Mouse (Mus musculus) bone marrow, adult 2 months (tissue): ENCODE measurements around the gene Acy3. TPM values are rescaled to one million over a fixed set of nuclear protein-coding genes. Genes with fewer than 3 reads are reported as not detected.

Experiments used
- H3K27ac ChIP-seq: fragments of 200-500 bp; 2 replicates; pipeline ENCODE4 v1.5.1; 2012; ENCODE audit warnings: low read depth, mild to moderate bottlenecking, control low read depth, inconsistent platforms, low read length; ENCODE audit not compliant: control insufficient read depth, poor library complexity, insufficient read depth
- H3K4me1 ChIP-seq: fragments of 200-500 bp; 2 replicates; pipeline ENCODE4 v1.6.1; 2011; ENCODE audit warnings: low read length; ENCODE audit not compliant: control insufficient read depth, insufficient read depth
- H3K4me3 ChIP-seq: fragments of 200-500 bp; replicated peaks from 2 replicates; pipeline ENCODE3; 2011; ENCODE audit warnings: mild to moderate bottlenecking, low read depth, low read length, control low read depth; ENCODE audit not compliant: control insufficient read depth
- CTCF ChIP-seq: fragments of 200-500 bp; IDR thresholded peaks from 2 replicates; pipeline ENCODE4 v1.5.1; 2011; ENCODE audit warnings: low read length, control low read depth; ENCODE audit not compliant: control insufficient read depth, insufficient read depth
- POLR2A ChIP-seq: fragments of 200-500 bp; IDR thresholded peaks from 2 replicates; pipeline ENCODE4 v1.6.1; 2011; ENCODE audit warnings: low read depth, mild to moderate bottlenecking, control low read depth, low read length, borderline replicate concordance; ENCODE audit not compliant: control insufficient read depth
- WGBS: fragments of 180-500 bp; shearing (Covaris S2); methylation state at CpG from one replicate; pipeline ENCODE4 v1.1.7; 2018; 5-methylcytosine and 5-hydroxymethylcytosine counted together
- polyA plus RNA-seq: library from polyadenylated mRNA; stranded (reverse); fragments of >200 nt; gene quantifications from 2 replicates; pipeline ENCODE4 v1.2.4, GENCODE M21; 2011; ENCODE audit warnings: low replicate concordance; ENCODE audit not compliant: missing spikeins, insufficient read depth, insufficient read length

The Acy3 gene
- 5.1 and 10.7 TPM in 2 replicates for polyA plus RNA-seq

GRCm38 (mm10) chr19:3986334-3986733 is at the start of gene Acy3:
TSS of gene Acy3 (plus strand) at chr19:3986570.
- no peaks in the 10 kb centered on the region for H3K4me1 ChIP-seq
- no peak within 1 kb of the TSS for H3K4me3 ChIP-seq
- H3K27ac ChIP-seq, result no peak within 1 kb of the TSS; the same call in 1 of the 2 replicates
- 0 out of 2 replicates have a peak, but pooled peaks have one; percentile 26 for TF ChIP-seq POLR2A
- no peak for TF ChIP-seq CTCF
- 13% methylated on average over 8 of the region's 8 CpGs for WGBS

GRCm38 (mm10) chr19:3942315-3942714 is 44.1 kb upstream of the Acy3 start:
- TF ChIP-seq CTCF (no peak), POLR2A (no peak)
- no peak overlapping the region for H3K4me3 ChIP-seq
- peaks cover 2% of the 10 kb centered on the region; the same call in 1 of the 2 replicates for H3K4me1 ChIP-seq
- 73% methylated on average over 7 of the region's 7 CpGs for WGBS
- no peak overlapping the region for H3K27ac ChIP-seq

GRCm38 (mm10) chr19:3942986-3943735 is 43.2 kb upstream of the Acy3 start:
- WGBS, result 27% methylated on average over 27 of the region's 27 CpGs
- Histone ChIP-seq H3K4me1 (peaks cover 2% of the 10 kb centered on the region; the same call in 1 of the 2 replicates), H3K4me3 (peak overlapping the region; percentile 1), H3K27ac (no peak overlapping the region)
- TF ChIP-seq POLR2A, result no peak
- no peak for TF ChIP-seq CTCF

- H3K4me1 ChIP-seq, result peaks cover 2% of the 10 kb centered on the region; the same call in 1 of the 2 replicates
- H3K27ac ChIP-seq, result no peak overlapping the region
- 25% methylated on average over 10 of the region's 10 CpGs for WGBS
- no peak for TF ChIP-seq POLR2A
- no peak for TF ChIP-seq CTCF
- H3K4me3 ChIP-seq, result no peak overlapping the region
These were observed 40.4 kb upstream of the Acy3 start for GRCm38 (mm10) chr19:3945872-3946564.

DNA sequence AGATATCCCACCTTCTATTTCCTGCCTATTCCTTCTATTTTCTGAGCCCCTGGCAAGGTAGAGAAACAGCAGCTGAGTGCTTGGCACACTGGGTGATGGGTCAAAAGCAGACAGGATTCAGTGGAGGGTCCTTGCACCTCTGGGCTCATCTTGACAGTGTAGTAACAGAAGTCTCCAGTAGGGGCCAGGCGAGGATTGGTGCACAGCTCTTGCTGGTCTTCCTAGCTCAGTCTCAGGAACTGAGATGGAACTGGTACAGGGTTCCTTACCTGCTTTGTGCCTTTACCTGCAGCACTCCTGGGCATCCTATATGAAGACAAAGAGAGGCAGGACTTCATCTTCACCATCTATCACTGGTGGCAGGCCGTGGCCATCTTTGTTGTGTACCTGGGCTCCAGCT is 39.7 kb upstream of the Acy3 start:
- Histone ChIP-seq H3K4me1 (peaks cover 2% of the 10 kb centered on the region; the same call in 1 of the 2 replicates), H3K4me3 (no peak overlapping the region), H3K27ac (no peak overlapping the region)
- TF ChIP-seq POLR2A, result no peak
- TF ChIP-seq CTCF, result peak; percentile 81
- WGBS, result 40% methylated on average over 2 of the region's 2 CpGs

DNA sequence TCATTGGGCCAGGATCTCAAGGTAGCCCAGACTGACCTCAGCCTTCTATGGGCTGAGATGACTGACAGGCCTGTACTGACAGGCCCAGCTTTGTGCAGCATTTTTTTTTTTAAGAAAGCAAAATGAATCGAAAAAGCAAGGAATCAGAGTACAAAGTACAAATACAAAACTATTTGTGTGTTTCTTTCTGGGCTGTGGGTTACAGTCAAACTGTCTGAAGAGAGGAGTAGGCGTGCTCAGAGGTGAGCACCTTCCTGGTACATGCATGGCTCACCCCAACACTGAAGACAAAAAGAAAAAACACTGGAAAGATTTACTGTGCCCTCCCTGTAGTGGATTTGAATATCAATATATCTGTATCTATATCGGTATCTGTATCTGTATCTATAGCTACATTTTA is 38.6 kb upstream of the Acy3 start:
- TF ChIP-seq CTCF (no peak), POLR2A (no peak)
- Histone ChIP-seq H3K4me1 (peaks cover 5% of the 10 kb centered on the region; the same call in 1 of the 2 replicates), H3K27ac (no peak overlapping the region), H3K4me3 (no peak overlapping the region)
- 78% methylated on average over 3 of the region's 3 CpGs for WGBS

DNA sequence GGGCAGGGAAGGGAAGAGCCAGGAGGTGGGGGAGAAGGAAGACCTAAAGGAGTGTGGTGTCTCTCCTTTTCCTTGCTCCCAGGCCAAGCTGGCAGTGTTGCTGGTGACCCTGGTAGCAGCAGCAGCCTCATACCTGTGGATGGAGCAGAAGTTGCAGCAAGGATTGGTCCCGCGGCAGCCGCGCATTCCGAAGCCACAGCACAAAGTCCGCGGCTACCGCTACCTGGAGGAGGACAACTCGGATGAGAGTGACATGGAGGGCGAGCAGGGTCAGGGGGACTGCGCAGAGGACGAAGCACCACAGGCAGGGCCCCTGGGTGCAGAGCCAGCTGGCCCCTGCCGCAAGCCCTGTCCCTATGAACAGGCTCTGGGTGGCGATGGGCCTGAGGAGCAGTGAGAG is 37.8 kb upstream of the Acy3 start:
- TF ChIP-seq POLR2A (no peak), CTCF (no peak)

DNA sequence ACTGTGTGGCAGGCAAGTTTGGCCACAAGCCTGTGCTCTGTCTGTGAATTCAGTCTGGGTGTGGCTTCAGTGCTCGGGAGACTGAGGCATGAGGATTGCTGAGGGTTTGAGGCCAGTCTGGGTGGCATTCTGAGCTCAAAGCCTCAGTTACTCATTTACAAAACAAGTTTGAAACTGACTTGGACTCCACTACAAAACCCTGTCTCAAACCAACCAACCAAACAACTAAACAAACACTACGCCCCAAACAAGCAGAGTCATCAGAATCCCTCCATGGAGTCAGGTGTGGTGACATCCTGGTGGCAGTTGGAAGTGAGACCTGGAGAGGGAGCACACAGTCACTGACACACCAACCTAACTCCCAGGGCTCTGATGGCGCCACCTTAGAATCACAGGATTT is 36.0 kb upstream of the Acy3 start:
- 77% methylated on average over 3 of the region's 3 CpGs for WGBS
- no peak overlapping the region for H3K27ac ChIP-seq
- peaks cover 7% of the 10 kb centered on the region; the same call in 1 of the 2 replicates for H3K4me1 ChIP-seq
- TF ChIP-seq POLR2A (no peak), CTCF (no peak)
- no peak overlapping the region for H3K4me3 ChIP-seq

More for the DNA sequence above, 37.8 kb upstream of the Acy3 start:
- Histone ChIP-seq H3K4me3 (no peak overlapping the region), H3K4me1 (peaks cover 5% of the 10 kb centered on the region; the same call in 1 of the 2 replicates), H3K27ac (no peak overlapping the region)
- WGBS, result 94% methylated on average over 14 of the region's 14 CpGs
